ENCODE assay signal across 8 mouse cellular contexts in the genomic region with DNA sequence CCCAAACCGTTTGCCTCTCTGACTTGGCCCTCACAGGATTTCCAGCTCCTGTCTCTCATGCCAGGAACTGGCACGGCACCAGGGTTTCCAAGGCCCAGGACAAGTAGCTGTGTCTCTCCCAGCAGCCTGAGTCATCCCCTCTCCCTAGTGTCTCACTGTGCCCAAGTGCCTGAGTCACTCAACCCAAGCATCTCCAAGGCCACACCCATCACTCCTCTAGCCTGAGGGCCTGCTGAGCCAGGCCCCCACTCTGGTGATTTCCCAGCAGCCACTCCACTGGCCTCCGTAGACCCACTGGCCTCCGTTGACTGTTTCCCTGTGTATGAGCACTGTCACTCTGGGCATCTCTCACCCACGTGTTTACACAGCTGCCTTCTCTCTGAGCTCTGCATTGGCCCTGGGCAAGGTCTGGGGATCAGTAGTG. TPM values are rescaled to one million over a fixed set of nuclear protein-coding genes. Genes with fewer than 3 reads are reported as not detected.
A peak's percentile ranks its signal among the peaks of the same experiment; 100 is the strongest.
DNase-seq lines count a peak whose midpoint lies in the region; ATAC-seq and TF ChIP-seq lines count a peak whose summit lies in the region.

No protein-coding gene starts in this region.

- peaks cover 27 to 51% of the 10 kb centered on the region in 2 experiments for H3K4me1 ChIP-seq in CH12.LX (ENCODE audit: control insufficient read depth in 1 of 2, insufficient read depth in 2 of 2)
- H3K4me1 ChIP-seq in embryonic fibroblast, embryonic 13.5 days (ENCODE audit: control insufficient read depth, insufficient read depth, low read length): peaks cover 14% of the 10 kb centered on the region
- H3K4me1 ChIP-seq in midbrain, embryonic 15.5 days: peaks cover 61% of the 10 kb centered on the region

- H3K36me3 ChIP-seq in CH12.LX (replicated peaks in 1 of 2; ENCODE audit: control insufficient read depth in 1 of 2, insufficient read depth in 1 of 2, low read length in 1 of 2): peaks cover 0 to 4% of the 10 kb centered on the region in 2 experiments
- H3K36me3 ChIP-seq in midbrain, embryonic 15.5 days (replicated peaks): no peaks in the 10 kb centered on the region

- H3K4me2 ChIP-seq in CH12.LX (ENCODE audit: insufficient read depth, low read depth, poor library complexity, severe bottlenecking): no peak overlapping the region
- no peak overlapping the region for H3K4me2 ChIP-seq in midbrain, embryonic 15.5 days

- DNase-seq in CH12.LX (ENCODE audit: extremely low read depth): peak; percentile 35
- peak; percentile 92 for DNase-seq in adrenal gland, postnatal 10 days
- DNase-seq in heart, postnatal 14 days: peak; percentile 68 to 71
- peak; percentile 68 to 69 for DNase-seq in left cerebral cortex, adult 18-20 months (ENCODE audit: low spot score in 2 of 2)
- peak; percentile 23 to 76 for DNase-seq in urinary bladder, postnatal 36 days (ENCODE audit: low spot score in 2 of 2)
- DNase-seq in spleen, postnatal 10 days (ENCODE audit: low spot score in 2 of 2): no peak

- no peak overlapping the region for H3K27ac ChIP-seq in CH12.LX (ENCODE audit: insufficient read depth, low read depth)
- H3K27ac ChIP-seq in embryonic fibroblast, embryonic 13.5 days (ENCODE audit: insufficient read depth, low read length): peak overlapping the region; percentile 63
- H3K27ac ChIP-seq in midbrain, embryonic 15.5 days: peak overlapping the region; percentile 67

- H3K9ac ChIP-seq in CH12.LX (ENCODE audit: insufficient read depth, low read depth): no peak overlapping the region; the same call in 1 of the 2 replicates
- no peak overlapping the region for H3K9ac ChIP-seq in midbrain, embryonic 15.5 days

- H3K9me3 ChIP-seq in CH12.LX (replicated peaks; ENCODE audit: low read length): no peaks in the 10 kb centered on the region
- no peaks in the 10 kb centered on the region for H3K9me3 ChIP-seq in midbrain, embryonic 15.5 days

- TF ChIP-seq CTCF in CH12.LX (conservative IDR thresholded peaks at IDR 0.05 in 1 of 2, IDR thresholded peaks at IDR 0.05 in 1 of 2; ENCODE audit: low read depth in 2 of 2, low read length in 2 of 2): no peak
- no peak for TF ChIP-seq CTCF in embryonic fibroblast, embryonic 13.5 days (IDR thresholded peaks at IDR 0.05; ENCODE audit: borderline replicate concordance, insufficient read depth, low read length)

- no peak for TF ChIP-seq EP300 in CH12.LX (IDR thresholded peaks at IDR 0.05; ENCODE audit: low read length)

- TF ChIP-seq RAD21 in CH12.LX (IDR thresholded peaks at IDR 0.05; ENCODE audit: low read depth, low read length): no peak

- dilution Hi-C loops in CH12.LX (cut with MboI; ENCODE audit: extremely low pct_ligation_motif_present, extremely low pct_unique_long_range_greater_than_20kb, low sequenced_read_pairs): no loop called here

- intact Hi-C loops in heart, postnatal 14 days (cut with DNase I): no loop called here

- WGBS in midbrain, embryonic 15.5 days: 51% methylated on average over 5 of the region's 5 CpGs

- no peak overlapping the region for H3K4me3 ChIP-seq in CH12.LX (replicated peaks in 1 of 3; ENCODE audit: low read depth in 2 of 3, low read length in 2 of 3, poor library complexity in 1 of 3)
- H3K4me3 ChIP-seq in embryonic fibroblast, embryonic 13.5 days (ENCODE audit: insufficient read depth, low read length): no peak overlapping the region
- H3K4me3 ChIP-seq in midbrain, embryonic 15.5 days: no peak overlapping the region

- peak; percentile 24 for ATAC-seq in midbrain, embryonic 15.5 days (replicated peaks)

- no peaks in the 10 kb centered on the region for H3K79me2 ChIP-seq in CH12.LX (replicated peaks; ENCODE audit: control insufficient read depth, extremely low read depth, insufficient read depth, poor library complexity, severe bottlenecking)

- no peaks in the 10 kb centered on the region for H3K27me3 ChIP-seq in CH12.LX (replicated peaks)
- no peaks in the 10 kb centered on the region for H3K27me3 ChIP-seq in midbrain, embryonic 15.5 days (replicated peaks)

- TF ChIP-seq POLR2A in CH12.LX (IDR thresholded peaks at IDR 0.05; ENCODE audit: low read depth, low read length): no peak
- no peak for TF ChIP-seq POLR2A in embryonic fibroblast, embryonic 13.5 days (IDR thresholded peaks at IDR 0.05; ENCODE audit: low read depth, low read length)

- in situ Hi-C loops in CH12.LX (cut with MboI; ENCODE audit: low pct_ligation_motif_present, low pct_unique_long_range_greater_than_20kb, low sequenced_read_pairs): no loop called here

TF ChIP-seq in CH12.LX, 34 proteins besides CTCF, POLR2A, EP300 and RAD21:
- TF ChIP-seq ZNF384 (IDR thresholded peaks at IDR 0.05; ENCODE audit: low read depth, low read length) (no peak), MXI1 (IDR thresholded peaks at IDR 0.05; ENCODE audit: low read depth, low read length) (no peak), TCF12 (IDR thresholded peaks at IDR 0.05; ENCODE audit: low read depth, low read length) (no peak), UBTF (IDR thresholded peaks at IDR 0.05; ENCODE audit: low read depth, low read length) (no peak), ZC3H11A (IDR thresholded peaks at IDR 0.05; ENCODE audit: low read depth, low read length) (no peak), E2F4 (IDR thresholded peaks at IDR 0.05; ENCODE audit: insufficient replicate concordance, low read depth, low read length) (no peak), ZKSCAN1 (IDR thresholded peaks at IDR 0.05; ENCODE audit: borderline replicate concordance, low read depth, low read length) (no peak), ETS1 (conservative IDR thresholded peaks at IDR 0.05; ENCODE audit: low read depth, low read length) (no peak), MEF2A (IDR thresholded peaks at IDR 0.05; ENCODE audit: borderline replicate concordance, low read depth, low read length) (no peak), MAX (IDR thresholded peaks at IDR 0.05; ENCODE audit: low read length) (no peak), PAX5 (IDR thresholded peaks at IDR 0.05; ENCODE audit: low read length) (no peak)
TF ChIP-seq in CH12.LX: peak in this region for 0.

RNA-seq across cellular contexts. Expression of a gene that starts 37.7 kb away (rescaled TPM):
- total RNA-seq in CH12.LX (2012; rRNA removed): 0.84 and 1.1 TPM in 2 replicates
- total RNA-seq in CH12.LX (2014; rRNA removed): 0.32 and 0.62 TPM in 2 replicates
- 1.4 and 1.8 TPM in 2 replicates for polyA plus RNA-seq in CH12.LX (2012; ENCODE audit: insufficient read length, low read depth)
- total RNA-seq in adrenal gland, postnatal 10 days (2021): 10 to 100 TPM; 10.4 to 15.6 TPM
- 52.9 and 77.8 TPM in 2 replicates for polyA plus RNA-seq in embryonic fibroblast, embryonic 13.5 days (2011; ENCODE audit: insufficient read length, low read depth, missing spikeins)
- 1 to 10 TPM; 3.0 to 4.3 TPM for total RNA-seq in heart, postnatal 14 days (2021)
- total RNA-seq in left cerebral cortex, adult 18-20 months (2021): 100 to 1,000 TPM; 134 to 141 TPM
- 153 and 155 TPM in 2 replicates for polyA plus RNA-seq in midbrain, embryonic 15.5 days (2015; fragmentation: Nextera tagmentation; extraction: Ambion mirVana)

RNA-seq across cellular contexts. Expression of a gene that starts 48.1 kb away (rescaled TPM):
- not detected in 2 replicates for total RNA-seq in CH12.LX (2012; rRNA removed)
- total RNA-seq in CH12.LX (2014; rRNA removed): not detected in 2 replicates
- polyA plus RNA-seq in CH12.LX (2012; ENCODE audit: insufficient read length, low read depth): not detected in 2 replicates
- 100 to 1,000 TPM; 331 to 363 TPM for total RNA-seq in adrenal gland, postnatal 10 days (2021)
- 2,134 and 2,700 TPM in 2 replicates for polyA plus RNA-seq in embryonic fibroblast, embryonic 13.5 days (2011; ENCODE audit: insufficient read length, low read depth, missing spikeins)
- total RNA-seq in heart, postnatal 14 days (2021): 100 to 1,000 TPM; 387 to 469 TPM
- 10 to 100 TPM; 20.2 to 23.6 TPM for total RNA-seq in left cerebral cortex, adult 18-20 months (2021)
- polyA plus RNA-seq in midbrain, embryonic 15.5 days (2015; fragmentation: Nextera tagmentation; extraction: Ambion mirVana): 235 and 259 TPM in 2 replicates

Comparison
In these comparisons a context has a peak if more than half of its experiments do, and no peak if none do; other contexts are left out.
1. DNase-seq: peak in CH12.LX (single experiment), adrenal gland, postnatal 10 days (single experiment), heart, postnatal 14 days (2 of 2), left cerebral cortex, adult 18-20 months (2 of 2) and urinary bladder, postnatal 36 days (2 of 2); none in spleen, postnatal 10 days (0 of 2).
2. RNA of a gene that starts 37.7 kb away (total RNA-seq): 134 to 141 TPM in left cerebral cortex, adult 18-20 months; 10.4 to 15.6 TPM in adrenal gland, postnatal 10 days, 3.0 to 4.3 TPM in heart, postnatal 14 days and 0.32 to 1.1 TPM in CH12.LX; every median in the first group is over 4 times any median in the second.
3. RNA of a gene that starts 48.1 kb away (total RNA-seq): 387 to 469 TPM in heart, postnatal 14 days, 331 to 363 TPM in adrenal gland, postnatal 10 days and 20.2 to 23.6 TPM in left cerebral cortex, adult 18-20 months; not detected in CH12.LX; every median in the first group is over 10 times any median in the second.